Mouse (Mus musculus) G1E (cell line): ENCODE results near the gene Slbp. TPM values are rescaled to one million over a fixed set of nuclear protein-coding genes. Genes with fewer than 3 reads are reported as not detected.

Source experiments
- ATAC-seq: 2 replicates; pipeline ENCODE4 v1.8.0; 2016; ENCODE audit warnings: mild to moderate bottlenecking; ENCODE audit not compliant: insufficient number of reproducible peaks, poor library complexity, low FRiP score, severe bottlenecking; ENCODE audit errors: extremely low read depth
- DNase-seq: peaks from one replicate; pipeline ENCODE4 v3.0.0; 2012; ENCODE audit warnings: low spot score
- H3K27me3 ChIP-seq: 2 replicates; pipeline ENCODE4 v1.6.1; 2012; ENCODE audit warnings: mild to moderate bottlenecking, low read length, inconsistent platforms; ENCODE audit not compliant: insufficient read depth
- H3K36me3 ChIP-seq: replicated peaks from 2 replicates; pipeline ENCODE3; 2012; ENCODE audit warnings: mild to moderate bottlenecking, inconsistent platforms
- H3K4me1 ChIP-seq: 2 replicates; pipeline ENCODE4 v1.6.1; 2012; ENCODE audit warnings: low read depth, low read length, inconsistent platforms, mixed read lengths; ENCODE audit not compliant: insufficient read depth
- H3K4me3 ChIP-seq: 2 replicates; pipeline ENCODE4 v1.5.1; 2012; ENCODE audit warnings: low read depth, mild to moderate bottlenecking, inconsistent platforms, low read length, moderate library complexity, mixed read lengths
- H3K9me3 ChIP-seq: replicated peaks from 2 replicates; pipeline ENCODE4 v1.6.1; 2012; ENCODE audit warnings: inconsistent platforms
- CTCF ChIP-seq: IDR thresholded peaks from 2 replicates; pipeline ENCODE4 v1.5.1; 2012; ENCODE audit warnings: low read depth, low read length, inconsistent platforms, mixed read lengths
- GATA1 ChIP-seq: IDR thresholded peaks from 2 replicates; pipeline ENCODE4 v1.6.1; 2012; ENCODE audit warnings: borderline replicate concordance, low read length, inconsistent platforms, mixed read lengths
- GATA2 ChIP-seq: IDR thresholded peaks from 2 replicates; pipeline ENCODE4 v1.6.1; 2012; ENCODE audit warnings: low read depth, low read length, inconsistent platforms, borderline replicate concordance
- POLR2AphosphoS5 ChIP-seq: IDR thresholded peaks from 2 replicates; pipeline ENCODE4 v1.6.1; 2012; ENCODE audit warnings: low read depth, low read length, inconsistent platforms; ENCODE audit not compliant: insufficient replicate concordance
- TAL1 ChIP-seq: conservative IDR thresholded peaks from 2 replicates; pipeline ENCODE4 v1.6.1; 2012; ENCODE audit warnings: low read depth, low read length, inconsistent platforms, mixed read lengths
- polyA plus RNA-seq: library from polyadenylated mRNA; stranded (reverse); fragments of >175 nt; gene quantifications from 2 replicates; pipeline ENCODE4 v1.2.3, GENCODE M21; 2012
- total RNA-seq, 2 experiments: library from RNA; stranded (forward) in 1 of 2; stranded (reverse) in 1 of 2; fragments of 200-1000 nt in 1 of 2; fragments of >200 nt in 1 of 2; fragmentation: Nextera tagmentation in 1 of 2; gene quantifications; 2 replicates each; pipeline ENCODE4 v1.2.3; 2014 to 2017

The Slbp gene
- total and polyA plus RNA-seq, 3 experiments, result 174 to 386 (median 174) TPM

DNA sequence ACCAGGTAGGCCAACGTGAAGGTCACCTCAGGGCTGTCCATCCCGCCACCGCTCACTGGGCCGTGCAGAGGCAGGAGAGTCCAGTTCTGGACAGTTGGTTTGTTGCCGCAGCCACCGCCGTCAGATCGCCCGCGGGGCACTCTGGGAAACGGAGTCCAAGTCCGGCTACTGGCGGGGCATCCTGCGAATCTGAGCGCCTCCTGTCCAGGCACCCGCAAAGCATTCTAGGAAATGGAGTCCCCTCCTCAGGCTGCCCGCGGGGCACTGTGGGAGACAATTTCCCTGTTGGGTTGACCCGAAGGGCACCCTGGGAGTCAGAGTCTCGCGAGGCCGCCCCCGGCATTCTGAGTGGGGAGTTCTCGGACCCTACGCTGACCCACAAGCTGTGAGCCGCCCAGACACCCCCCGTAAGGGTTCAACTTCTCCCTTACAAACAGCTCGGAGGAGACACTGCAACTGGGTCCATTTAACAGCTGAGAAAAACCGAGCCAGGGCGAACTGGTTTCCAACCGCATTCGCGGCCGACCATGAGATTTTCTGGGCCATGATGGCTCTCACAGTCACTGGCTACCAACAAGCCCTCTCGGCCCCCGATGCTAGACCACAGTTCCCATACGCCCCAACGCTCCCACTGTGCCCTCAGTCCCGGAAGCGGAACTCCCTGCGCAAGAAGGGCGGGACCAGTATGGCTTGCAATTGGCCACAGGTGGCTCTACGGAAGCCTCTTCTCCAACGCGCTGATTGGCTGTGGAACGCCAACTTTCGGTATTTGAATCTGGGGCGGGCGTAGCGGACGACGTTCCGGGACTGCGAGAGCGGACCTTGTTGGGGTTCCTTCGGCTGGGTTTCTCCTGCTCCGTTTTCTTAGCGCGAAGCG lies 5.7 kb upstream of the Slbp start, which contains the start of the genes Tacc3 and Tmem129:
Gene Tacc3, plus strand, starts transcription at position 342 of the 877 bp plus-strand sequence.
Gene Tmem129, minus strand, starts transcription at position 630 of the 877 bp plus-strand sequence.
- H3K4me3 ChIP-seq, result peak within 1 kb of the TSS; percentile 93
- peaks cover 60% of the 10 kb centered on the region for H3K4me1 ChIP-seq
- H3K36me3 ChIP-seq, result peaks cover 69% of the 10 kb centered on the region
- no peaks in the 10 kb centered on the region for H3K27me3 ChIP-seq
- no peak for TF ChIP-seq POLR2AphosphoS5
- no peak for TF ChIP-seq GATA1
- no peak for TF ChIP-seq CTCF
- no peak for TF ChIP-seq TAL1
- H3K9me3 ChIP-seq, result no peaks in the 10 kb centered on the region
- ATAC-seq, result peak; percentile 88
- DNase-seq, result peak; percentile 97

DNA sequence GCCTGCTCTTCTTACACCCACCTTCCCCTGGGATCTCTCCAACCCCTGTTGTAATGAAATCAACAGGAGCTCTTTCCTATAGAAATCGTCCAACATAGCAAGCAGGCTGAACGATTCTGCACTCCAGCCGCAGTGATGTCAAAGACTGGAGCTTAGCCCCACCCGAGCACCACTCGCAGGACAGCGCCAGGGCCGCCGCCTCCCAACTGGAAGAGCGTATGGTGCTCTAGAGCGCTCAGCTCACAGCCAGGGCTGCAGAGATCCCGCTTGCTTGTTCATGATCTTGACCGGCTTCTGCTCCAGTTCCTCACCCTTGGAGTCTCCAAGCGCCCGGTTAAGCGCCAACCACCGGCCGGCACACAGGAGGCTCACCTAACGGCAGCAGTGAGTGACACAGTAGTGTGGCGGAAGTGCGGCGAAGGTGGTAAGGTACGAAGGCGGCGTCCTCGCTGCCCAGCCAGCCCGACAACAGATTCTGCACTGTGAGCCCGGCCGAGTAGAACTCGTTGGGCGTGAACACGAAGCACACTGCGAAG lies 4.9 kb upstream of the Slbp start:
- no peak for TF ChIP-seq TAL1
- TF ChIP-seq CTCF, result no peak
- TF ChIP-seq GATA2, result no peak
- no peak for TF ChIP-seq POLR2AphosphoS5
- no peak for TF ChIP-seq GATA1
- peak overlapping the region; percentile 93 for H3K4me3 ChIP-seq
- DNase-seq (peak; percentile 67), ATAC-seq (peak; percentile 4; the same call in 1 of the 2 replicates)
- peaks cover 65% of the 10 kb centered on the region for H3K36me3 ChIP-seq
- H3K27me3 ChIP-seq, result no peaks in the 10 kb centered on the region
- H3K4me1 ChIP-seq, result peaks cover 65% of the 10 kb centered on the region
- H3K9me3 ChIP-seq, result no peaks in the 10 kb centered on the region

DNA sequence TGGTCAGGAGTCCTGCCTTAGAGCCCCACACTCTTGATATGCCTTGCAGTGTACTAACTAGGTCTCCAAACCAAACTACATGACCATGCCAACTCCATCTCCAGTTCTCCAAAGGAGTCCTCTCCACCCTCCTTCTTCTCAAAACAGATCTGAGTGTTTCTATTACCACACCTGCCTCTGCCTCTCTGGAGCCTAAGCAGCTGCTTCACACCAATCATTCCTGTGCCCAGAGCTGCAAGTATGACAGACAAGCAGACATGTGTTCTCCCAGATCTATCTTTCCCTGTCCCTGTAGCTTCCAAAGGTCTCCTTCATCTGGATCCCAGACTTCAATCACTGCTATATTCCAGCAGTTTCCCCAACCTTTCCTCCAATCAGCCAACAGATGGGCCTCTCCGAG lies 4.4 kb upstream of the Slbp start:
- H3K36me3 ChIP-seq, result peaks cover 59% of the 10 kb centered on the region
- H3K9me3 ChIP-seq, result no peaks in the 10 kb centered on the region
- DNase-seq (no peak), ATAC-seq (no peak)
- no peaks in the 10 kb centered on the region for H3K27me3 ChIP-seq
- peak overlapping the region; percentile 93 for H3K4me3 ChIP-seq
- TF ChIP-seq GATA1 (no peak), POLR2AphosphoS5 (no peak), TAL1 (no peak), GATA2 (no peak), CTCF (no peak)
- peaks cover 65% of the 10 kb centered on the region for H3K4me1 ChIP-seq

DNA sequence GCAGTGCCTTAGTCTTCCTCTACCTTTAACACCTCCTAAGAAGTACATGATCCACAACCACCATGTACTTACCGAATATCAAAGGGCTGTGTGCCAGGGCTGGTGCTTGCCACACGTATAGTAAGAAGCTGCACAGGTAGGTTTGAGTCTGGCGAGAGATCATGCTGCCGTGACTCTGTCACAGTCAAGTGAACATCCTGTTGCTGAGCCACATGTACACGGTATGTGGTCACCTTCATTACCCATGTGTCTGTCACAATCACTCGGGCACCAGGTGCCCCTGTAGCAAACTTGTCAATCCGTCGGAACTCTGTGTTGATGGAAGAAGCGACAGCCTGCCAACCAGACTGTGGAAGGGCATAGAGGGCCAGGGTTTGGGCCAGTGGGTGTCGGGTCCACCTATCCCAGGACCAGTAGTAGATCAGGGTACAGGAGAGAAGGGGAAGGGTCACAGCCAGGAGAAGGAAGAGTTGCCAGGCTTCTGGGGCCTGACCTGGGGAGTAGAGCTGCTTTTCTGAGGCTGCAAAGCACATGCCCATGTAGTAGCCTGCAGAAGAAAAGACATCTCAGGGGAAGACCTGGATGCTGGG lies 3.0 kb upstream of the Slbp start:
- Histone ChIP-seq H3K4me1 (peaks cover 63% of the 10 kb centered on the region), H3K36me3 (peaks cover 49% of the 10 kb centered on the region), H3K9me3 (no peaks in the 10 kb centered on the region), H3K27me3 (no peaks in the 10 kb centered on the region), H3K4me3 (peak overlapping the region; percentile 24; the same call in 1 of the 2 replicates)
- TF ChIP-seq CTCF (no peak), GATA2 (no peak), GATA1 (no peak), TAL1 (no peak), POLR2AphosphoS5 (no peak)
- DNase-seq, result no peak
- no peak for ATAC-seq

DNA sequence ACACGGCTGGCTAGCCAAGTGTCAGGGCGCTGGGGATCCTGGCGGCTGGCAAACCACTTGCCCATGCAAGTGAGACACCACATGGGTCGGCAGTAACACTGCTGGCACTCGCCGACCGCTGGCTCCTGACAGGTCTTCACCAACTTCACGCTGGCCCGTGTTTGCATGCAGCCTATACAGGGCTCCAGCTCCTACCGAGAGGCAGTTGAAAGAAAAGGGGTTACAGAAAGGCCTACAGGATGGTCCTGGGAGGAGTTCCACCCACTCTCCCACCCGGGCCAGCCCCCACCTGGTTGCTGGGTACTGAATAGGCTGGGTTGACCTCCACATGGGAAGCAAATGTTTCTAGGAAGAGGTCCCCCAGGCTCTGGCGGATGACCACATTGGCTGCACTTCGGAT lies 2.0 kb upstream of the Slbp start:
- Histone ChIP-seq H3K4me3 (no peak overlapping the region; the same call in 1 of the 2 replicates), H3K9me3 (no peaks in the 10 kb centered on the region), H3K27me3 (no peaks in the 10 kb centered on the region), H3K4me1 (peaks cover 62% of the 10 kb centered on the region), H3K36me3 (peaks cover 51% of the 10 kb centered on the region)
- TF ChIP-seq GATA1 (no peak), GATA2 (no peak), TAL1 (no peak), CTCF (no peak), POLR2AphosphoS5 (no peak)
- DNase-seq (no peak), ATAC-seq (no peak)

DNA sequence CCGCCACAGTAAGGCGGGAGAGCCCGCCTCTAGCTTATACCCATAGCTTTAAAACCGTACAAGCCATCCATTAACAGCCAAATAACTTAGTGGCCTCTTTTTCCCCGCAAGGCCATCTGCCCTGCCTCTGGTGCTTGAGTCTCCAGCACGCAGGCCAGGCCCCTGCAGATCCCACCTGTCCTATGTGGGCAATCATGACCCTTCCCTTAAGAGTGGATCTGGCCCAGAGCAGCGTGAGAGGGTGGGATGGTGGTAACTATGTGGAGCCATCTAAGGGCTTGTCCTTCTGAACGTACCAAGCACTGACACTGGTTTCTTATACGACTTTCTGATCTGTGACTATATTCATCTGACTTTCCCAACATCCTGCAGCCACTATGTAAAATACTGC lies 404 bp upstream of the Slbp start:
- Histone ChIP-seq H3K9me3 (no peaks in the 10 kb centered on the region), H3K36me3 (peaks cover 65% of the 10 kb centered on the region), H3K4me1 (peaks cover 66% of the 10 kb centered on the region), H3K27me3 (no peaks in the 10 kb centered on the region), H3K4me3 (peak overlapping the region; percentile 90; the same call in 1 of the 2 replicates)
- TF ChIP-seq CTCF, result no peak
- DNase-seq (no peak), ATAC-seq (no peak)
